Mouse (Mus musculus): ENCODE results near the gene Eef2.

- TF ChIP-seq POLR2A (IDR thresholded peaks at IDR 0.05; ENCODE audit: borderline replicate concordance, control insufficient read depth, low read depth, low read length): no peak
- TF ChIP-seq CTCF (IDR thresholded peaks at IDR 0.05; ENCODE audit: control insufficient read depth, insufficient read depth, low read length): no peak
These were observed 18.9 kb downstream of the Eef2 start for GRCm38 (mm10) chr10:81195300-81195699.

All from bone marrow, adult 2 months (tissue).